Mouse (Mus musculus): ENCODE measurements around the gene Evi5l. TPM values are rescaled to one million over a fixed set of nuclear protein-coding genes. Genes with fewer than 3 reads are reported as not detected.
A peak's percentile ranks its signal among the peaks of the same experiment; 100 is the strongest.

Gene Evi5l
- polyA plus RNA-seq, 2 experiments = 3.3 to 3.4 TPM

DNA sequence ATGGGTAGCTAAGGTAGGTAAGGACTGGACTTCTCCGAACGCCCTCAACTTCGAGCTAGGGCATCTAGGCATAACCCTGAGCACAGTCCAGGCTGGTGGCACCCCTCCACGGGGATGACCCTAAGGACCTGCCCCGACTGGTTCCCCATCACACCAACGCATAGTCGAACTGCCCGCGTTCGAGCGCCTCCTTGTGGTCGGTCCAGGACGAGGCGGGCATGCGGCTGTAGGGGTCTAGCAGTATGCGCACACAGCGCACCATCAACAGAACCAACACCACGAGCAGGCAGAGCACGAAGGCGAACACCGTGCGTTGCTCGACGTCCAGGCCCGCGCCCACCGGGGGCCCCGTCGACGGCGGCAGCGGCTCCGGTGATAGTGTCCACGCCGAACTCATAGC is 91.9 kb downstream of the Evi5l start:
- H3K36me3 ChIP-seq (replicated peaks; ENCODE audit: control insufficient read depth, insufficient read depth, low read depth) = peaks cover 24% of the 10 kb centered on the region
- H3K9me3 ChIP-seq (ENCODE audit: control insufficient read depth, low read length) = no peaks in the 10 kb centered on the region
- 3% methylated on average over 34 of the region's 35 CpGs for WGBS (ENCODE audit: insufficient replicate concordance)
- peak in 2 of 3 experiments; percentile 49 to 53 for DNase-seq (ENCODE audit: low read depth in 3 of 3, low spot score in 3 of 3)
- peak overlapping the region; percentile 97 for H3K4me2 ChIP-seq (ENCODE audit: low read depth)
- peak; percentile 49 for ATAC-seq (ENCODE audit: insufficient read depth)
- H3K4me3 ChIP-seq (ENCODE audit: insufficient read depth in 1 of 2, low read depth in 2 of 2, low read length in 2 of 2) = peak overlapping the region; percentile 39 to 58
- no peak overlapping the region for H3K27ac ChIP-seq
- H3K9ac ChIP-seq (replicated peaks) = no peak overlapping the region; the same call in 1 of the 2 replicates
- H3K4me1 ChIP-seq (replicated peaks; ENCODE audit: control insufficient read depth in 2 of 2, insufficient read depth in 2 of 2, low read length in 1 of 2) = peaks cover 4 to 8% of the 10 kb centered on the region in 2 experiments
- TF ChIP-seq EP300 (IDR thresholded peaks at IDR 0.05; ENCODE audit: low read depth) (no peak), CTCF (IDR thresholded peaks at IDR 0.05; ENCODE audit: low read depth) (peak; percentile 97)
- H3K27me3 ChIP-seq (ENCODE audit: control insufficient read depth, insufficient read depth, low read length) = no peaks in the 10 kb centered on the region

DNA sequence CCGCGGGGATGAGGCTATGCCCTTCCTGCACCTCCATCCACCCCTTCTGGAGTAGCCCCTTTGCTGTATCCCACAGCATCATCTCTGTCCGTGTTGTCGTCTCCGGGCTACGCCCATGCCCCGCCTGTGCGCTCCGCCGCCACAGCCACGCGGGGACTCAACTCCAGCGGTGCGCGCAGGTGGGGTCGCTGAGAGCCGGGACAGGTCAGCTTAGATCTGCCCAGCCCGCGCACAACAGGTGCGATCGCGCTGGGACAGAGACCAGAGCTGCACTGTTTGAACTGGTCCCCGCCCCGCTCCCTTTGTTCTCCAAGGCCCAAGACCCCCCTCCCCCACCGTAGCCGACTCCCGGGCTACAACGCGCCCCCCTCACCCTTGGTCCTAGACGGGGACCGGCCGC is 92.3 kb downstream of the Evi5l start:
- Histone ChIP-seq H3K4me3 (ENCODE audit: insufficient read depth in 1 of 2, low read depth in 2 of 2, low read length in 2 of 2) (peak overlapping the region; percentile 39 to 58), H3K36me3 (replicated peaks; ENCODE audit: control insufficient read depth, insufficient read depth, low read depth) (peaks cover 24% of the 10 kb centered on the region), H3K9ac (replicated peaks) (peak overlapping the region; percentile 47), H3K9me3 (ENCODE audit: control insufficient read depth, low read length) (no peaks in the 10 kb centered on the region), H3K4me1 (replicated peaks; ENCODE audit: control insufficient read depth in 2 of 2, insufficient read depth in 2 of 2, low read length in 1 of 2) (peaks cover 4 to 7% of the 10 kb centered on the region in 2 experiments), H3K27ac (no peak overlapping the region), H3K27me3 (ENCODE audit: control insufficient read depth, insufficient read depth, low read length) (no peaks in the 10 kb centered on the region), H3K4me2 (ENCODE audit: low read depth) (peak overlapping the region; percentile 97)
- DNase-seq (ENCODE audit: low read depth in 3 of 3, low spot score in 3 of 3) (no peak), ATAC-seq (ENCODE audit: insufficient read depth) (peak; percentile 65)
- no peak for TF ChIP-seq CTCF (IDR thresholded peaks at IDR 0.05; ENCODE audit: low read depth)
- TF ChIP-seq EP300 (IDR thresholded peaks at IDR 0.05; ENCODE audit: low read depth) = no peak
- WGBS (ENCODE audit: insufficient replicate concordance) = under 1% methylated on average over 31 of the region's 32 CpGs

DNA sequence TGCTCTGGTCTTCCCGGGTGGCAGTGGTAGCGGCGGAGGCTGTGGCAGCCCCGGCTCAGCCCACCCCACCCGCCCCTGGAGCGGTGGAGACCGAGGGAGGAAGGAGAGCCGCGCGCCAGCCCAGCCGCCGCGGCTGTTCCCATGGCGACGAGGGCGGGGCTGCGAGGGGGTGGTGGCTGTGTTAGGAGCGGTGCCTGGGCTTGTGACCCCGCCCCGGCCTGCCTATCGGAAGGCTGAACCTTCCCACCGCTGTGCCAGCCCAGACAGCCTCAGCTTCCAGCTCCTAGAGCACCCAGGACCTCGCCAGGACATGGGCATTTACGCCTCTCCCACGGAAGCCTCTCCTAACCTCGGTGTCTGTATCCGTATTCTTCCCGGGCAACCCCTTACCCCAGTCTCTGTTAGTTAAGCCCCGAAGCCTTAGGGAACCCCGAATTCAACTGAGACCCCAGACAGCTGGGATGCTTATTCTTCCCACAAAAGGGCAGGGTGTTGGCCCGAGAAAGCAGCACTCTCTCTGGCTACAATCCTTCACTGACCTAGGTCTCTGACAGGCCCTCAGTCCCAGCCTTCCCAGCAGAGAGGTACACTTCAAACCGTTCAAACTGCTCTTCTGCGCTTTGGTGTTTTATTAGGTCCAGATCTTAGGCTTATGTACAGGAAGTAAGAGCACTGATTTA is 92.9 kb downstream of the Evi5l start, which contains the start of gene Ctxn1:
Ctxn1 (minus strand) TSS at position 150 of the 680 bp plus-strand sequence.
- H3K27me3 ChIP-seq (ENCODE audit: control insufficient read depth, insufficient read depth, low read length) = no peaks in the 10 kb centered on the region
- TF ChIP-seq CTCF (IDR thresholded peaks at IDR 0.05; ENCODE audit: low read depth) (no peak), EP300 (IDR thresholded peaks at IDR 0.05; ENCODE audit: low read depth) (no peak)
- peak within 1 kb of the TSS; percentile 50 for H3K27ac ChIP-seq
- peak within 1 kb of the TSS; percentile 97 for H3K4me2 ChIP-seq (ENCODE audit: low read depth)
- peak within 1 kb of the TSS; percentile 39 to 58 for H3K4me3 ChIP-seq (ENCODE audit: insufficient read depth in 1 of 2, low read depth in 2 of 2, low read length in 2 of 2)
- 10% methylated on average over 31 of the region's 33 CpGs for WGBS (ENCODE audit: insufficient replicate concordance)
- DNase-seq (ENCODE audit: low read depth in 3 of 3, low spot score in 3 of 3) (peak; percentile 77 to 84 (median 83)), ATAC-seq (ENCODE audit: insufficient read depth) (peak; percentile 93)
- peaks cover 3 to 4% of the 10 kb centered on the region in 2 experiments for H3K4me1 ChIP-seq (replicated peaks; ENCODE audit: control insufficient read depth in 2 of 2, insufficient read depth in 2 of 2, low read length in 1 of 2)
- H3K36me3 ChIP-seq (replicated peaks; ENCODE audit: control insufficient read depth, insufficient read depth, low read depth) = peaks cover 24% of the 10 kb centered on the region
- no peaks in the 10 kb centered on the region for H3K9me3 ChIP-seq (ENCODE audit: control insufficient read depth, low read length)
- peak within 1 kb of the TSS; percentile 47 for H3K9ac ChIP-seq (replicated peaks)

DNA sequence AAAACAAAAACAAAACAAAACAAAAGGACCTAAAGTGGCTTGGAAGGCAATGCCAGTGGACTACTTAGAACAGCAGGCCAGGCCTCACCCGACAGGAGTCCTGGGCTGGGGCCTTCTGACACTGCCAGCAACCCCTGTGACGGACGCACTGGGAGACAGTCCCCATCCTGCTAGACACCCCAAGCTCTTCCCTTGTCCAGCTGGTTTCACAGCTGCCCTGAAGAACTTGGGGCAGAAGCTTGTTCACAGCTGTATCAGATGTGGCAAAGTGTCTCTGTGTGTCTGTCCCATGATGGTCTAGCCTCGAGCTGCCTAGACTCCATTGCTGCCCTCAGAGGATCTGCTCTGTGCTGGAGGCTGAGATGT is 93.4 kb downstream of the Evi5l start:
- H3K4me1 ChIP-seq (replicated peaks; ENCODE audit: control insufficient read depth in 2 of 2, insufficient read depth in 2 of 2, low read length in 1 of 2) = peaks cover 3 to 4% of the 10 kb centered on the region in 2 experiments
- TF ChIP-seq EP300 (IDR thresholded peaks at IDR 0.05; ENCODE audit: low read depth) (no peak), CTCF (IDR thresholded peaks at IDR 0.05; ENCODE audit: low read depth) (no peak)
- no peak overlapping the region for H3K9ac ChIP-seq (replicated peaks)
- H3K4me3 ChIP-seq (ENCODE audit: insufficient read depth in 1 of 2, low read depth in 2 of 2, low read length in 2 of 2) = no peak overlapping the region
- no peaks in the 10 kb centered on the region for H3K9me3 ChIP-seq (ENCODE audit: control insufficient read depth, low read length)
- 84% methylated on average over 4 of the region's 4 CpGs for WGBS (ENCODE audit: insufficient replicate concordance)
- H3K36me3 ChIP-seq (replicated peaks; ENCODE audit: control insufficient read depth, insufficient read depth, low read depth) = peaks cover 21% of the 10 kb centered on the region
- no peaks in the 10 kb centered on the region for H3K27me3 ChIP-seq (ENCODE audit: control insufficient read depth, insufficient read depth, low read length)
- peak overlapping the region; percentile 50 for H3K27ac ChIP-seq
- no peak overlapping the region; the same call in 1 of the 2 replicates for H3K4me2 ChIP-seq (ENCODE audit: low read depth)
- ATAC-seq (ENCODE audit: insufficient read depth) (no peak), DNase-seq (ENCODE audit: low read depth in 3 of 3, low spot score in 3 of 3) (no peak)

Other genes starting within 250 kb of the Evi5l start
- gene Cd209b, start 239.7 kb upstream of the Evi5l start, polyA plus RNA-seq (2012; rRNA removed) = not detected in 2 replicates
- not detected in 2 replicates for gene Cd209b, start 239.7 kb upstream of the Evi5l start, polyA plus RNA-seq (2014; fragmentation: Nextera tagmentation; extraction: Ambion mirVana)
- gene Cd209c, start 211.8 kb upstream of the Evi5l start, polyA plus RNA-seq (2012; rRNA removed) = 0.04 TPM in 1 of 2 replicates, not detected in the other
- 0.09 and 0.14 TPM in 2 replicates for gene Cd209c, start 211.8 kb upstream of the Evi5l start, polyA plus RNA-seq (2014; fragmentation: Nextera tagmentation; extraction: Ambion mirVana)
- 0.27 and 0.48 TPM in 2 replicates for gene Cd209f, start 60.7 kb upstream of the Evi5l start, polyA plus RNA-seq (2012; rRNA removed)
- gene Cd209f, start 60.7 kb upstream of the Evi5l start, polyA plus RNA-seq (2014; fragmentation: Nextera tagmentation; extraction: Ambion mirVana) = 0.76 and 0.97 TPM in 2 replicates
- 0.03 TPM in 1 of 2 replicates, not detected in the other for gene Cd209g, start 32.5 kb upstream of the Evi5l start, polyA plus RNA-seq (2012; rRNA removed)
- 0.14 TPM in 1 of 2 replicates, not detected in the other for gene Cd209g, start 32.5 kb upstream of the Evi5l start, polyA plus RNA-seq (2014; fragmentation: Nextera tagmentation; extraction: Ambion mirVana)
- gene Prr36, start 50.9 kb downstream of the Evi5l start, polyA plus RNA-seq (2012; rRNA removed) = 0.22 and 0.39 TPM in 2 replicates
- gene Prr36, start 50.9 kb downstream of the Evi5l start, polyA plus RNA-seq (2014; fragmentation: Nextera tagmentation; extraction: Ambion mirVana) = 0.17 and 0.33 TPM in 2 replicates
- gene Lrrc8e, start 60.3 kb downstream of the Evi5l start, polyA plus RNA-seq (2012; rRNA removed) = 0.03 and 0.04 TPM in 2 replicates
- 0.13 and 0.18 TPM in 2 replicates for gene Lrrc8e, start 60.3 kb downstream of the Evi5l start, polyA plus RNA-seq (2014; fragmentation: Nextera tagmentation; extraction: Ambion mirVana)
- gene Map2k7, start 72.2 kb downstream of the Evi5l start, polyA plus RNA-seq (2012; rRNA removed) = 11.7 and 13.2 TPM in 2 replicates
- gene Map2k7, start 72.2 kb downstream of the Evi5l start, polyA plus RNA-seq (2014; fragmentation: Nextera tagmentation; extraction: Ambion mirVana) = 6.6 and 7.8 TPM in 2 replicates
- 0.47 and 0.66 TPM in 2 replicates for gene Gm49320, start 72.3 kb downstream of the Evi5l start, polyA plus RNA-seq (2012; rRNA removed)
- 0.05 and 0.14 TPM in 2 replicates for gene Gm49320, start 72.3 kb downstream of the Evi5l start, polyA plus RNA-seq (2014; fragmentation: Nextera tagmentation; extraction: Ambion mirVana)
- 5.2 and 6.4 TPM in 2 replicates for gene Tgfbr3l, start 81.6 kb downstream of the Evi5l start, polyA plus RNA-seq (2012; rRNA removed)
- 0.30 and 0.34 TPM in 2 replicates for gene Tgfbr3l, start 81.6 kb downstream of the Evi5l start, polyA plus RNA-seq (2014; fragmentation: Nextera tagmentation; extraction: Ambion mirVana)
- gene Snapc2, start 86.5 kb downstream of the Evi5l start, polyA plus RNA-seq (2012; rRNA removed) = 11.5 and 13.0 TPM in 2 replicates
- 14.1 and 15.5 TPM in 2 replicates for gene Snapc2, start 86.5 kb downstream of the Evi5l start, polyA plus RNA-seq (2014; fragmentation: Nextera tagmentation; extraction: Ambion mirVana)
- 3.0 and 4.6 TPM in 2 replicates for gene Ctxn1, start 92.7 kb downstream of the Evi5l start, polyA plus RNA-seq (2012; rRNA removed)
- 1.1 and 1.2 TPM in 2 replicates for gene Ctxn1, start 92.7 kb downstream of the Evi5l start, polyA plus RNA-seq (2014; fragmentation: Nextera tagmentation; extraction: Ambion mirVana)
- gene Timm44, start 109.3 kb downstream of the Evi5l start, polyA plus RNA-seq (2012; rRNA removed) = 28.3 and 41.3 TPM in 2 replicates
- gene Timm44, start 109.3 kb downstream of the Evi5l start, polyA plus RNA-seq (2014; fragmentation: Nextera tagmentation; extraction: Ambion mirVana) = 38.5 and 42.4 TPM in 2 replicates
- gene Ccl25, start 158.6 kb downstream of the Evi5l start, polyA plus RNA-seq (2012; rRNA removed) = 4.2 TPM in 2 replicates
- 4.0 and 5.2 TPM in 2 replicates for gene Ccl25, start 158.6 kb downstream of the Evi5l start, polyA plus RNA-seq (2014; fragmentation: Nextera tagmentation; extraction: Ambion mirVana)
- 23.9 and 32.5 TPM in 2 replicates for gene Elavl1, start 158.8 kb downstream of the Evi5l start, polyA plus RNA-seq (2012; rRNA removed)
- 94.5 and 118 TPM in 2 replicates for gene Elavl1, start 158.8 kb downstream of the Evi5l start, polyA plus RNA-seq (2014; fragmentation: Nextera tagmentation; extraction: Ambion mirVana)